Mouse (Mus musculus) spleen, postnatal 36 days (tissue): ENCODE data around the gene Ccser1.

ENCODE experiments used
- DNase-seq, 2 experiments: peaks; one replicate each; pipeline ENCODE4 v3.0.0; 2022; ENCODE audit warnings: low spot score in 2 of 2, mixed read lengths in 1 of 2

Ccser1 gene

DNA sequence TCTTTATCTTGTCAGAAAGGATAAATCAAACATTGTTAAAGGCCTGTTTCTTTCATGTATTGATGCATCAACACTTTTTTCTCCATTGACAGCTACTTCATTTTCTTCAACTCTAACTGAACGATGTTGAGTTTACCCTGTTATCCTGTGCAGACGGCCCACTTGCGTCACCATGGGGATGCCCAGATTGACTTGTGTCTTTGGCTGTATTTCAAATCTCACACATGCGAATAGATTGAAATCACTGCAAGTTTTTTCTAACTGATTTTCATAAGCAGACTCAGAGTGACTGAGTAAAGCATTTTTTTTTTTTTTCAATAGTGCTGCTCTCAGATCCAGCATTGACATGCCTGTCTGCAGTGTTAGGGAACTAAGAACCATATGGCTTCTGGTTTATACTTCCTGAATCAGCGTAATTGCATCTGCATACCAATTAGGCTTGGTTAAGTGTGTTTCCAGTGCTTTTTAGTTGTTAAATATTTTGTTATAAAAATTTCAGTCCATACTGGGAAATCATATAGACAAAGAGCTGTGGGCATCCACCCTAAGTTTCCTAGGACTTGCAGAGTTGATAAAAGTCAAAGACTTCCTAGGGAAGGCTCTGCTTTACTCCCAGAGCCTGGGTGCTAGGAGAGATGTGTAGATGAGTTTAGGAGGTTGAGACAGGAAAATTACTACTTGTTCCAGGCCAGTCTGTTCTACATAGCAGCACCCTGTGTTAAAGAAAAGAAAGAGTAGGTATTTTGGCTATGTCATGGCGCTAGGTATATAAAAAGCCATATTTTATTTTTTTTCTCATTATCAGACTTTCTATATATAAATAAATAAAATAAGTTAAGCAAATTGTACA, 116.3 kb downstream of the Ccser1 start:
- no peak for DNase-seq

GRCm38 (mm10) chr6:61300441-61300840, 120.3 kb downstream of the Ccser1 start:
- no peak for DNase-seq

DNA sequence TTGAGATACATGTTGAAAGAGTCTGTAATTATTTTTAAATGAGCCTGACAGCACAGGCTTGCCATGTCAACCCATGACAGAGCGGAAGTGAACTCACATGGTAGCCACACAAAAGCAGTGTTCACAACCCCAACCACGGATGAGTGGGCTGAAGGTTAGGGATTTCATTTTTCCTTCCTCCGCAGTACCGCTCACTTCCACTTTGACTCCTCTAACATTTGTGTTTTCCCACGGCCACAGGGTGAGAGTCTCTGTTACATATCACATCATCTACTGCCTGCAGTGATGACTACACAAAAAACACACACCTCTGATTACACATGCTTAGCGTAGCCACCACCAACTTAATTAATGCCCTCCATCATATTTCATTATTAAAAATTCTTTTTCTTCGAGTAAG, 120.9 kb downstream of the Ccser1 start:
- no peak for DNase-seq

DNA sequence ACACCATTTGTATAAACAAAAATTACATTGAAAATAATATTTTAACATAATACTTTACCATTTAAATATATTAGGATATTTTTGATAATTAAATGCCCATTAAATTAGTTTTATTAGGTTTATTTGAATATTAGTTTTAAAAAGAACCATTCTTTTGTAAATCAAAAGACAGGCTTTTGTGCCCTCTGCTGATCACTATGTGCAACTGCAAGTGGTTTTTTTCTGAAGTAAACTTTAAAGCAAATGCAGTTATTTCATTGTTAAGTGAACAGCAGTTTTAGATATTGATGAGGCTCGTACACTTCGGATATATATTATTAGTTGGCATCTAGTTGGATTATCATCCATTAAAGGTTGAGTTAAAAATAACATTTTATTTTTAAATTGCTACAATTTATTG, 121.5 kb downstream of the Ccser1 start:
- no peak for DNase-seq

- no peak for DNase-seq
Measured at GRCm38 (mm10) chr6:61311324-61312091, 131.4 kb downstream of the Ccser1 start.

DNA sequence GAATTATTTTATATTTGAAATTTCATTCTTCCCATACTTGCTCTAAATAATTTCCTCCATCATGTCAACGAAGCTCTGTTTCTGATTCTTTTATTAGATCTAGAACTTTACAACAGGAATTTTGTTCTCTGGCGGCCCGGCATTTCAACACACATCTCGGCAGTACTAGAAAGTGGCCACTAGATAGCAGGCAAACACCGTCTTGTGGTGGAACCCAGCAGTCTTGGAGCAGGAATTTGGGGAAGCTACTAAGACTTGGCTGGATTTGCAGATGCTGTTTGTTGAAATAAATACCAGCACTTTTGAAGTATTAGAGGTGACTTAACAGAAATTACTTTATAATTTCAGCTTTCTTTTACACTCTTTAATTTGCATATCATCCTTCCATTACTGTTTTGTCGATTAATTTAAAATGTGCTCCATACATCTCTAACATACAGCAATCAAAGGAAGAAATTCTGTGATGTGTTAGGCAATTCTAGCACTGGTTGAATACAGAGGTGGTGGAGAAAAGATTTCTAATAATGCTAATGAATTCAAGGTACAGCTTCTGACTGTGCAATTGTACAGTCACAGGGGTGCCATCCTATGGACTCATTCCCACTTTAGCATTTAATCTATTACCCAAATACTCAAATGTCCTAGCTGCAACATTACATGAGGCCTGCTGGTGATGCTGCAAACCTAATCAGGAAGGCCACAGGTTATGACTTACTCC, 135.9 kb downstream of the Ccser1 start:
- no peak for DNase-seq

- no peak for DNase-seq
Measured at GRCm38 (mm10) chr6:61320842-61321241, 140.7 kb downstream of the Ccser1 start.

DNA sequence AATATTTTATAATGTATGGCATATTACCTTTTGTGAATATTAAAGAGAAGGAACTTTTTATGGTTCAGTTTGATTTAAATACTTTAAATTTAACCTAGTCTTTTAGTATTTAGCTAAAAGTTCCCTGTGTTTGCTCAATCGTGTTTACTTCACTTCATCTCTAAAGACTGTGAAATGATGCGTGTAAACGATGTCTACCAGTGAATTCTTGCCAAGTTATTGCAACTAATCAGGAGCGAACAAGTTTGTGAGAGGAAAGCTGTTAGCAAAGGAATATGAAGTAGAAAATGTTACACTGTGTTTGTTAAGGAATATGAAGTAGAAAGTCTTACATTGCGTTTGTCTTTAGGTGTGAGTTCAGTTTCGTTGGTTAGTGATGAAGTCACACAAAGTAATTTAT, 142.2 kb downstream of the Ccser1 start:
- no peak for DNase-seq

- DNase-seq, result no peak
Measured at GRCm38 (mm10) chr6:61326131-61326530, 146.0 kb downstream of the Ccser1 start.

GRCm38 (mm10) chr6:61328981-61329380, 148.9 kb downstream of the Ccser1 start:
- DNase-seq, result no peak

DNA sequence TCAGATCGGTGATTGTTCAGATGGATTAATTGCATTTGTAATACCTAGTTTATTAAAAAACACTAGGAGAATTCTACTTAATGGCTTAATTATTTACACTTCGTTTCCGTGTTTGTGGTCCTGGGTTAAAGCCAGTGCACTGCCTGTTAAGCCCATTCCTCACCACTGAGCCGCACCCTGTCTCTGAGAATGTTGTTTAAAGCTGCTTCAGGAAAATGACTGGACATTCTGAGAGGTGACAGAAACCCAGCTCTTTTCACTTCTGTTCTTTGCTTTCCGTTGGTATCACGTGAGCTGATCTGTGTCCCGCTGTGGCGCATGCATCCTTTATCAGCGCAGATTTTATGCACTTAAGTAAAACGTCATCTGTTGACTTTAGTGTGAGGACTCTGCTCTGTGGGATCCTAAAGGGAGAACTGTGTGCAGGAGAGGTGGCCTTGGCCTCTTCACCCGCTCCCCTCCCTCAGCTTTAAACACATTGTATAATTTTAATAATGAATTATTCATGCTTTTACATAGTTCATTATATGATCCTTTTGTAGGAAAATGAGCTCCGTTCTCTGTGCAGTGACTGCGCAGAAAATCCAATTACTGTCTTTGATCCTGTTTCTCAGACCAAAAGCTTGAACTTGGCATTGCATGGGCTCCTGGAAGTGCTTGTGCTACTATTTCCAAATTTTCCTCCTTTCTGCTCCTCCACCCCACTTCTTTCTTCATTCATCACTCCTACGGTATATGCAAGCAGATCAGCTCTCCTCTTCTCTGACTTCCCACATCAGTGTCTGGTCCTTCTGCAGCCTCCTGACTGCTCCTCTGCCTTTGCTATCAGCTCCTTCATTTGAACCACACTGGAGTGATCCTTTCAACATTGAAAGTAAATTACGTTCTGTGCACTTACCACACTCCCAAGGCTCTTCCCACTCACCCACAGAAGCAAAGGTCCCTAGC, 149.7 kb downstream of the Ccser1 start:
- DNase-seq, result no peak

DNA sequence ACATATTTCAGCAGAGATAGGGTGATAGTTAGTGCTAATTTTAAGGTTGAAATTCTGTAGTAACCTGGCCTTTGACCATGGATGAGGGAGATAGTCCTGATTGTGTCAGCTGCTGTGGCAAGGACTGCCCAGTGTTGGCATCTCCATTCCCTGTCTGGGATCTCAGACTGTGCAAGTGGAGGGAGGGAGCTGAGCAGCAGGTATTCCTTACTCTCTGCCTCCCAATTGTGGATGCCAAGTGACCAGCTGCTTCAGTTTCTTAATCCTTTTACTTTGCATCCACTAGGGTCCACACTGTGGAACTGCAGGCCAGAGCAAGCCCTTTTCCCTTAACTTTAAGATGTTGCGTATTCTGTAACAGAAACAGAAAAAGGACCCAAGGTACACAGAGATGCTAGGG, 154.3 kb downstream of the Ccser1 start:
- DNase-seq, result no peak

DNA sequence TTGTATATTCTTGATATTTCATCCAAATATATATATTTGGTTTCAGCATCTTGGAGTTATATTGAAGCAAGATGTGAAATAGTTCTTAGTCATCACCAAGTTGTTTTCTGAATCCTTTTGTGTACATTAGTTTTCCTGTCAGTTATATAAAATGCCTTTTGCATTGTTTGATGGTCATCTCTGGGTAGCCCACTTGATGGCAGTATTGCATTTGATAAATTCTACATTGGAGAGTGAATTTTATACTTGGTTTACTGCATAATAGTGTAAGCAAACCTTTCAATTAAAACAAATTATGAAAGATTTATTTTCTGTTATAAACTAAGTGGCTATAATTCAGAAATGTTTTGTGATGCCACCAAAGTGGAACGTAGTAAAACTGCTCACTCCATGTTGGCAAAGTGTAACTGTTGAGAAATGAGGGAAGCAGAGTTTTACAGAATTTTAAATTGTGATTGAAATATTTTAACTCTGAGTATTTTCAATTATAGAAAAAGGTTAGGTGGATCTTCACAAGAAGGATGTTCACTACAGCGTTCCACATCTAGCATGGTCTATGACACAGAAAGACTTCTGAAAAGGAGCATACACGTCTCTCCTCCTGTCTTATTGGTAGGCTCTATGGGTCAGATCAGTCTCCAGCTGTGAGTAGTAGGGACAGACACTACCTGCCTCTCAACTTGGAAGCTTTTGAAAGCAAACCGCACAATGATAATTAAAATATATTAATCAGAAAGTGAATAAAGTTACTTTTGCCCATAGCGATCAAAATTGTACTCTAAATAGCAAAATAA, 167.1 kb downstream of the Ccser1 start:
- DNase-seq, result no peak

- DNase-seq, result no peak
Measured at GRCm38 (mm10) chr6:61363722-61364121, 183.6 kb downstream of the Ccser1 start.

DNA sequence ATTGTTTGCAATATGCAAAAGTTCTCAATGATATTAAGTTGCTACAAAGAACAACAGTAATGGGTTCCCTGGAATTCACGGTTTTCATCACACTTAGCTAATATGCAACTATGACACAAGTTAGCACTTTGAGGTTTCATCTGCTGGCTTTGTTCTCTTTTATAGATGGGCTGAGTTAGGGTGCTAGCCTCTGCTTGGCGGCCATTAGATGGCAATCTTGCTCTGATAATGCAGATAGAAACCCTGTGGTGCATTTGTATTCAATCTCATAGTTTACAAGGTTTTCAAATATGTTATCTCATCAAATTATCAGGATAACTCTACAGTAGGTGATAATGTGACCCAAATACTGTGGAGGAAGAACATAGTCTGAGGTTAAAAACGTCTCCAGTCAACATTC, 202.4 kb downstream of the Ccser1 start:
- DNase-seq, result no peak

DNA sequence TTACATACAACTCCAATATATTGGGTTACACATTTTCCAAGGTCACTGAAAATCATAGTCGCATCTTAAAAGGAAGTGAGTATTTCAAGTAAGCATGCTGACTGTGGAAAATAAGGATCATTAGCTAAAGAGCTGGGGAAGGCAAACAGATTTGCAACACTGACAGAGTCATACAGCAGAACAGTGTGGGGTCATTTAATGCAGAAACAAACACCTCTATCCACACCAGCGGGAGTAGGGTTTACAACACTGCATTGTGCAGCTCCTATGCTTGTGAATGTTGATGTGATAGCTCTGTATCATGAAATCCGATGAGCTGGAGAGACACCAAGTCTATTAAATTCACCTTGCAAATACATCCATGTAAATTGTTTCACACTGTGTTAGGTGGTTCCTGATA, 202.9 kb downstream of the Ccser1 start:
- DNase-seq, result no peak

DNA sequence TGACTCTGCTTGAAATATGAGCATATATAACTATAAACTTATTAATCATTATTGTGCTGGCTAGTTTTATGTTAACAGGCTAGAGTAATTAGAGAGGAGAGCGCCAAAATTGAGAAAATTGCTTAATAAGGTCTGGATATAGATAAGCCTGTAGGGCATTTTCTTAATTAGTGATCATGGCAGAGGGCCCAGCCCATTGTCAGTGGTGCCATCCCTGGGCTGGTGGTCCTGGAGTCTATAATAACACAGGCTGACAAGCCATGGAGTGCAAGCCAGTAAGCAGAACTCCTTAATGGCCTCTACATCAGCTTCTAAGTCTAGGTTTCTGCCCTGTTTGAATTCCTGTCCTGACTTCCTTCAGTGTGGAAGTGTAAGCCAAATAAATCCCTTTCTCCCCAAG, 206.9 kb downstream of the Ccser1 start:
- no peak for DNase-seq

GRCm38 (mm10) chr6:61427490-61427889, 247.4 kb downstream of the Ccser1 start:
- DNase-seq, result no peak

DNA sequence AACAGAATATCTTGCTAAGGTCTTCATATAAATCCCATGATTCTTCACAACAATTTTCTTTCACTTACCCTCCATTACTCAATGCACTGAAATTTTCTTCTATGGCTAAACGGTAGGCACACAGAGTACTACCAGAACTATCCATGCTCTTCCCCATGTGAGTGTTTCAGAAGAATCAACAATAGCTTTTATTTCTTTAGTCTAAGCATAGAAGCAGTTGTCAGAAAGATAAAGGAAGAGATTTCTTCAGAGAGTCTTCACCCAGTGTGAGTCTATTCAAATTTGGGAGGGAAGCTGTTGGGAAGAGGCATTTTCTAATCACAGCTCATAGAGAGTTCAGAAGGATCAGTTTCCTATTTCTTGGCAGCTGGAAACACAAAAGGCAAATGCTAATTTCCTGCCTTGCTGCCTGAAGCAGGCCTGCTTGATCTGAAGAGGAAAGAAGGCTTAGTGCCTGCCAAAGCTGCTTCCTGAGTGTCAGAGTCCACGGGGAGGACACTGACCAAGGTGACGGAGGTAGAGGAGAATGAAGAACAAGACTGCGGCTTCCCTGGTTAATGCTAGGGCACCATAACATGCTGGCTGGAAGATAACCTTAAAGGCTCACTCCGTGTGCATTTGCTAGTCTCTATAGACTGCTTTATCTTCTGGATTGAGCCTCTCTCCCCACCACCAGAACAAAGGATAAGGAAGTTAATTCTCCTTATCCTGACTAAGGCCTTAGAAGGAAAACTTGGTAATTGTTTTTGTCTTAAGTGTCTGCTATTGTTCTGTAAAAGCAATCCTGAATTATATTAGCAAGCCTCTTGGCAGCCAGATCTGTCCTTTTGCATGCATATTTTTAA, 251.0 kb downstream of the Ccser1 start:
- DNase-seq, result no peak

- no peak for DNase-seq
Measured at GRCm38 (mm10) chr6:61431726-61431984, 251.5 kb downstream of the Ccser1 start.
